Mouse (Mus musculus): Measurements from ENCODE around the gene Thap7. TPM values are rescaled to one million over a fixed set of nuclear protein-coding genes. Genes with fewer than 3 reads are reported as not detected.

Thap7 gene
- total RNA-seq, 1 experiment from 2014 or later: 10.0 TPM

DNA sequence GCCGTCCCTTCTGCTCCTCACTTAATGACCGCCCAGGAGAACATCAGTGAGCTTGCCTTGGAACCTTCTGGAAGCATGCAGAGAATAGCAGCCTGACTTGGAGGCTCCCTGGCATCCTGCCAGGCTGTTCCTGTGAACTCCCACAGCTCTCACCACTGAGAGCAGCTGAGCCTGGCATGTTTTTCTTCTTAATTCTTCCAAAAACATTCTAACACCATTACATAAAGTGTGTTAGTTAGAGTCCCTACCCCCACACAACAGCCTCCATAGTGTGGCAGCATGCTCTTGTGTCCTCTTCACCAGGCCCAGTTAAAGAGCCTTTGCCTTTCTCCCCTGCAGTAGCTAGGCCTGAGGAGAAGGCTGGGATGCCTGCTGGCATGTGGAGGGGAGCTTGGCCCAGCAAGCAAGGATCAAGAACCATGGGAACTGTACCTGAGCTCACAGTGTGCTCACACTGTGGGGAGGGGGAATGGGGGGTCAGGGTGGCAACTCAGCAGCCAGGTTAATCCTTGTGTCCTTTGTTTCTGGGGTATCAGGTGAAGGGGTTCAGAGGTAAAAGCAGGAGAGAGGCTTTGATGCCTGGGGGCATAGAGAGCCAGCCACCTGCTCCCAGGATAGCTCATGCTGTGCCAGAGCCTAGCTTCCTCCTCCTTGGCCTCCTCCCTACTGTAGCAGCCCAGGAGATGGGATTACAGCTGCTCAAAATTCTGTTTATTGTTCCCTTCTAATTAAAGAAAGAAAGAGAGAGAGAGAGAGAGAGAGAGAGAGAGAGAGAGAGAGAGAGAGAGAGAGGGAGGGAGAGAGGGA is 34.2 kb downstream of the Thap7 start:
- no peak for ATAC-seq (replicated peaks; ENCODE audit: insufficient number of reproducible peaks, low FRiP score, low TSS enrichment, poor library complexity, severe bottlenecking)

DNA sequence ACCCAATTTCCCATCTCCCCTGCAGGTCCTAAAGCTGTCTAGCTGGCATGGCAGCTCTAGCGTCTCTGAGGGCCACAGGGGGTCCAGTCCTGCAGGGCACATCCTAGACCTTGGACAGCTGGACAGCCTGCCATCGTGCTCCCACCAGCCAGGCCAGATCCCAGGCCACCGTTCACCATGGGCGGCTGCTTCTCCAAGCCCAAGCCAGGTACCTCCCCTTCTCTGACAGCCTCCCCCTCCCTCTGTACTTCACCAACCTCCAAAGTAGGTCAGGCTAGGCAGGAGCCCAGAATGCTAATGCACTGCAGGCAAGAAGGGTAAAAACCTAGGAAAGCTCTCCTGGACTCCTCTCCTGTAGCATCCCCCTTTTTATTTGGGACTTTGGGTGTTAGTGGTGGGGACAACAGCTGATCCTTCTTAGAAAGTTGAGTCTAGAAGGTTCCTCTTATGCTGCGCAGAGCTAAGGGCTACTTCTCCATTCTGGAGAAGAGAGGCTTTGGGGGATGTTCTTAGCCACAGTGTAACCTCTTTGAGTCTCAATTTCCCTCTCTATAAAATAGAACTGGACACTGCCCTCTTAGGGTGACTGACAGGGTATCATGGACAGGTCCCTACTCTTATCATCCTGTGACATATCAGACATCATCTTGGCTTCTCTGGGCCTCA is 38.9 kb downstream of the Thap7 start:
- no peak for ATAC-seq (replicated peaks; ENCODE audit: insufficient number of reproducible peaks, low FRiP score, low TSS enrichment, poor library complexity, severe bottlenecking)

DNA sequence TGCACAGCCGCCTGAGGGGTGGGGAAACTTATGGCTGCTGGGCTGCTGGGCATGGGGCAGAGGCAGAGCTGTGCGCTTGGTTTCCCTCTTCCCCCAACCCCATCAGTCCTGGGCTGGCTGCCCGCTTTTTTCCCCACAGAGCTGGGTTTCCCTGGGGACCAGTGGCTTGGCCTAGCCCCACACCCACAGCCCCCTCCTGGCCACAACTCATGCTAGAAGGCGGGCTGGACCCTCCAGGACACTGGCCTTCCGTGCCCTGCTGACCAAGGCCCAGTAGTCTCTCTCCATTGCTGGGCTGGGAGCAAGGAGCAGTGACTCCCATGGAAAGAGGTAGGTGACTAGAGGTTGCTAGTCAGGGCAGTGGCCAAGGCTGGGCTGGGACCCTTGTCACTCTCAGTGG is 39.8 kb downstream of the Thap7 start:
- no peak for ATAC-seq (replicated peaks; ENCODE audit: insufficient number of reproducible peaks, low FRiP score, low TSS enrichment, poor library complexity, severe bottlenecking)

DNA sequence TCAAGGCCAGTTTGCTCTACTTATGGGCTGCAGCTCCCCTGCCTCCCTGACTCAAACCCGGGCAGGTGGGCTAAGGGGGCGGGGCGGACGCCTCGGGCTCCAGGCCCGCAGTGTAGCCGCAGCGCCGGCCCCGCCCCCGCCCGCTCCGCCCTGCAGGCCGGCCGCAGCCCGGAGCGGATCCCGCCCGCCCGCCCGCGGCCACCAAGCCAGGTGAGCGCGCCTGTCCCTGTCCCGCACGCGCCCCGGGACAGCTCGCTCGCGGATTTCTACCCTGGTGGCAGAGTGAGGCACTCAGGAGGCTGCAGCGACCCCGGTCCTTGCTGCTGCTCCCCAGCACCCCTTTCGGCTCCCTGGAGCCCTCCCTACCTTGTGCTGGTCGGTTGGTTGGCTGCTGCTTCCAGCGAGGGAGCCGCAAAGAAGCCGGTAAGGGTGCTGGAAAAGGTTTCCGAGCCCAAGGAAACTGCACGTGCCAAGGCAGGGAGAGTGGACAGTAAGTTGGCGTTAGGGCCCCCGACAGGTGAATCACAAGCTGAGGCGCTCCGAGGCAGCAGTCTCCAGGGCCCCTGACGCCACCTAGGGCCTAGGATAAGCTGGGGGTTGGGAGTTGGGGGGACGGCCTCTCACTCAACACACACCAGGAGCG is 41.3 kb downstream of the Thap7 start, which contains the start of gene Aifm3:
Gene Aifm3, plus strand, starts transcription at position 143 of the 643 bp plus-strand sequence.
- ATAC-seq (replicated peaks; ENCODE audit: insufficient number of reproducible peaks, low FRiP score, low TSS enrichment, poor library complexity, severe bottlenecking): no peak

DNA sequence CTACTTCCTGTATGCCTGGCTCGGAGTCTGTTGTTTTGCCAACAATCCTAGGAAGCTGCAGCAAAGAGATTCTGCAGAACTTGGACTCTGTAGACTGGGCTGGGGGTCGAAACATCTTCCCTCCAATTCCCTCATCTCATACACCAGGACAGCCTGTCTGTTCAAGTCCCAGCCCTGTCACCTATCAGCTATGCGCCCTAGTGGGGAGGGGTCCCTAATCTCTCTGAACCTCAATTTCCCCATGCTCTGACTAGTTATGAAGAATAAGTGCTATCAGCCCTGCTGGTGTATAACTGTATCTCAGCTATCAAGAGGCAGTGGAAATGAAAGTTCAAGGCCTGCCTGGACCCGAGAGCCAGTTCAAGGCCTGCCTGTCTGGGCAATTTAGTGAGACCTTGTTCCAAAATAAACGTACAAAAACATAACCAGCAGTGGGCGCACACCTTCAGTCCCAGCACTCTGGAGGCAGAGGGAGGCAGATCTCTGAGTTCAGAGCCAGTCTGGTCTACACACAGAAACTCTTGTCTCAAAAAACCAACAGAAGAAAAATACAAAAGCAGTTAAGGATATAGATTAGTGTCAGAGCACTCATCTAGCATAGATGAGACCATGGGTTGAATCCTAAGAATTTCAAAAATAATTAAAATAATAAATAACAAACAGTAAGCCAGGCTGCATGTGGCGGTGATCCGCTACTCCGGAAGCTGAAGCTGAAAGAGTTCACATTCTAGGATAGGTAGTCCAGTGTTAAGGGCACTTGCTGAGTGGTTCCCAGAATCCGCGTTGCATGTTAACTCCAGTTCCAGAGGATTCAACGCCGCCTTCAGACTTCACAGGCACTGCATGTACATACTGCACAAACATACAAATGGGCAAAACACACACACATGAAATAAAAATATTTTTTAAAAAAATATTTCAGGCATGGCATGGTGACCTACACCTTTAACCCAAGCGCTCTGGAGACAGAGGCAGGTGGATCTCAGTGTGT is 42.2 kb downstream of the Thap7 start:
- ATAC-seq (replicated peaks; ENCODE audit: insufficient number of reproducible peaks, low FRiP score, low TSS enrichment, poor library complexity, severe bottlenecking): no peak

DNA sequence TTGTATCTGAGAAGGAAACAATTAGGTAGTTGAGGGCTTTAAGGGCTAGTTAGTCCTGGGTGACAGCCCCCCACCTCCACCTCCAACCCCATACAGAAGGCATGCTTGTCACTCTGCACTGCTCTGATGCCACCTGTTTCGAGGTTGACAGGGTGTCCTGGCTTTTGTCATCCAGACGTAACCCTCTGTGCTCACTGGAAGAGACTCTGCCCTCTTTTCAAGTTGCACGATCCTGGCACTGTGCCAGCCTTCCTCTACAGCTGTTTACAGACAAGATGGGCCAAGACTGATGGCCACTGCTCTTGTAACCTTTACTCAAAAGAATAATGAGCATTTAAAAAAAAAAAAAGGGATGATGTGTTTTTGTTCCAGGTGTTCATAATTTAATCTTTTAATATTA is 44.4 kb downstream of the Thap7 start:
- no peak for ATAC-seq (replicated peaks; ENCODE audit: insufficient number of reproducible peaks, low FRiP score, low TSS enrichment, poor library complexity, severe bottlenecking)

DNA sequence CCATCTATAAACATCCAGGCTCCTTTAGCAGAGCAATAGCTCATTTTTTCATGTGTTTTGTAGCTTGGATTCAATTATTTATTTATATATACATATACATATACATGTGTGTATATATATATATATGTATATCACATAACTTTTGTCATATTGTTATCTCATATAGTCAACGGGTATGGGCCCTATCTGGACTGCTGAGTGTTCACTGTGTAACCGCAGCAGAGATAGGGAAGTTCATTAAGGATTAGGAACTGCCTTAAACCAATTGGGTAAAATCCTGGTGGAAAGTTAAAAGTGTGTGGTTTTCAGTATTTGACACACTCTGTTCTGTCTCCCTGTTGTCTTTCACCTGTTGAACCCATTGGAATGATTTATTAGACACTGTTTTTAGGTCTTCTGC is 49.5 kb downstream of the Thap7 start:
- no peak for ATAC-seq (replicated peaks; ENCODE audit: insufficient number of reproducible peaks, low FRiP score, low TSS enrichment, poor library complexity, severe bottlenecking)

DNA sequence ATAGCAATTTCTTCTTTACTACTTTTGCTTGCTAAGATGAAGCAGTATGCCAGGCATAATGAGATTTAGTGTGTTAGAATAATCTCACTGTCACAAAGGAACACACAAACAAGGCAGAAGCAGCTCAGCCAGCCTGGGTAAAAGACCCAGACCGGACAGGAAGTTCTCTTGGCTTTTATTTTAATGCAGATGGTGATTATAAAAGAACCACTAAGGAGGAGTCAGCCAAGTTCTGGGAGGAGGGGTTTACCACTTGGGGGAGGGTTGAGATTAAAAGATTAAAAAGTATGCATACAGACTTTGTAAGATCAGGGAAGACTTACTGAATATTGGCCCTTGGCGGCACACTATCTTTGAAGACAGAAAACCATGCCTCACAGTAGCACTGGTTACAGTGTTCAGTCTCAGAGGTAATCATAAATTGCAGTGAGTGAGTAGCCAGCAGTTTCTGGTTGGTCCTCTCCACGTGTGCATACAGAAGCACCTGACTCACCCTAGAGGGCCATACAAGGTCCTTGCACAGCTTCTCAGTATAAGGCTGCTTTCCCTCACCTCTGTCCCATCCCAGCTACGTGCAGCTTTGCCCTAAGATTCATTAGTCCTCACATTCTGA is 52.5 kb downstream of the Thap7 start:
- ATAC-seq (replicated peaks; ENCODE audit: insufficient number of reproducible peaks, low FRiP score, low TSS enrichment, poor library complexity, severe bottlenecking): no peak

Other genes starting within 250 kb of the Thap7 start
- gene Serpind1, start 199.8 kb downstream of the Thap7 start, total RNA-seq (2017): 0.19 TPM in 1 of 3 replicates, not detected in the others
- 27.6 to 47.3 TPM (median 45.0 TPM) in 3 replicates for gene Snap29, start 125.2 kb downstream of the Thap7 start, total RNA-seq (2017)
- 37.0 to 77.2 TPM (median 57.7 TPM) in 3 replicates for gene Pi4ka, start 124.8 kb downstream of the Thap7 start, total RNA-seq (2017)
- 14.8 to 29.1 TPM (median 28.5 TPM) in 3 replicates for gene Crkl, start 79.1 kb downstream of the Thap7 start, total RNA-seq (2017)
- not detected in 3 replicates for gene Aifm3, start 41.5 kb downstream of the Thap7 start, total RNA-seq (2017)
- 31.4 to 51.0 TPM (median 39.1 TPM) in 3 replicates for gene Lztr1, start 22.4 kb downstream of the Thap7 start, total RNA-seq (2017)
- gene Lrrc74b, start 30.1 kb upstream of the Thap7 start, total RNA-seq (2017): 0.75 TPM in 1 of 3 replicates, not detected in the others
- not detected in 3 replicates for gene P2rx6, start 30.7 kb upstream of the Thap7 start, total RNA-seq (2017)
- gene Slc7a4, start 52.1 kb upstream of the Thap7 start, total RNA-seq (2017): 0.32 TPM in 1 of 3 replicates, not detected in the others
- gene Smpd4, start 88.2 kb upstream of the Thap7 start, total RNA-seq (2017): 10.3 to 29.4 TPM (median 12.7 TPM) in 3 replicates
- gene Ccdc74a, start 115.3 kb upstream of the Thap7 start, total RNA-seq (2017): not detected in 3 replicates
- 55.5 to 92.1 TPM (median 65.8 TPM) in 3 replicates for gene Med15, start 201.8 kb upstream of the Thap7 start, total RNA-seq (2017)
- 5.0 to 8.2 TPM (median 6.7 TPM) in 3 replicates for gene Klhl22, start 228.5 kb upstream of the Thap7 start, total RNA-seq (2017)

Data from monocyte, adult 5-6 weeks (primary cell).